Mouse (Mus musculus) cortical plate, adult 2 months (tissue): Measurements from ENCODE around the gene Slc41a2.

Source experiments
- CTCF ChIP-seq: fragments of 200-500 bp; IDR thresholded peaks from 2 replicates; pipeline ENCODE4 v1.5.1; 2011; ENCODE audit warnings: mild to moderate bottlenecking, control low read depth, low read length; ENCODE audit not compliant: insufficient read depth; ENCODE audit errors: extremely low read depth
- POLR2A ChIP-seq: fragments of 200-500 bp; IDR thresholded peaks from 2 replicates; pipeline ENCODE4 v1.6.1; 2011; ENCODE audit warnings: mild to moderate bottlenecking, low read length, control low read depth; ENCODE audit not compliant: insufficient read depth; ENCODE audit errors: extremely low read depth

- no peak for TF ChIP-seq CTCF
- no peak for TF ChIP-seq POLR2A
Measured at GRCm38 (mm10) chr10:83378083-83378833, 40.6 kb upstream of the Slc41a2 start.
